Comparison of ENCODE assay signal across 8 mouse cellular contexts in the genomic region with DNA sequence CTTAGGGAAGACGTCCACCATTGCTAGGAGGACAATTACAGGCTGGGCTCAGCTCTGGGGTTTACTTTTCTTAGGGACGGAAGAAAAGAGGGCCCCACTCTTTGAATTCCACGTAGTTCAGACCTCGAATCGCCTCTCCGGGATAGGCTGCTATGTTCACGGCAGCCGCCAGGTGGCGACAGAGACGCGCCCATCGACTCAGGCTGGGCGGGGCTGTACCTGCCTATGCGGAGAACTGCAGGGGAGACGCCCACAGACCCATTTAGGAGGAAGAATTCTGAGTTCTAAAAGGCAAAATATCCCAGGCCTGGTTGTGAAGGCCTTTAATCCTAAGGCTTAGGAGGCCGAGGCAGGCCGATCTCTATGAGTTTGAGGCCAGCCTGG. TPM values are rescaled to one million over a fixed set of nuclear protein-coding genes. Genes with fewer than 3 reads are reported as not detected.
DNase-seq lines count a peak whose midpoint lies in the region; ATAC-seq and TF ChIP-seq lines count a peak whose summit lies in the region.

No protein-coding gene starts in this region.

- TF ChIP-seq CTCF in small intestine, adult 2 months (IDR thresholded peaks at IDR 0.05; ENCODE audit: extremely low read depth, insufficient read length, insufficient replicate concordance, low read depth, low read length), result peak; percentile 96

- H3K36me3 ChIP-seq in embryonic facial prominence, embryonic 10.5 days (replicated peaks), result no peaks in the 10 kb centered on the region
- no peaks in the 10 kb centered on the region for H3K36me3 ChIP-seq in limb, embryonic 10.5 days
- no peaks in the 10 kb centered on the region for H3K36me3 ChIP-seq in midbrain, embryonic 12.5 days
- H3K36me3 ChIP-seq in small intestine, adult 2 months (ENCODE audit: control insufficient read depth, insufficient read depth, low read length), result no peaks in the 10 kb centered on the region

- peak overlapping the region; percentile 43 for H3K4me3 ChIP-seq in embryonic facial prominence, embryonic 10.5 days
- peak overlapping the region; percentile 41 for H3K4me3 ChIP-seq in limb, embryonic 10.5 days
- no peak overlapping the region for H3K4me3 ChIP-seq in midbrain, embryonic 12.5 days
- H3K4me3 ChIP-seq in small intestine, adult 2 months (ENCODE audit: low read depth, low read length), result peak overlapping the region; percentile 41

- no peak for ATAC-seq in cerebellum, adult (ENCODE audit: insufficient number of reproducible peaks, low FRiP score, low TSS enrichment)
- ATAC-seq in midbrain, embryonic 12.5 days (ENCODE audit: low FRiP score, low read depth), result peak; percentile 50; the same call in 1 of the 2 replicates

- H3K9ac ChIP-seq in midbrain, embryonic 12.5 days (replicated peaks), result 0 out of 2 replicates have a peak overlapping the region, but pooled peaks have one; percentile 13

- no peaks in the 10 kb centered on the region for H3K27me3 ChIP-seq in embryonic facial prominence, embryonic 10.5 days (replicated peaks; ENCODE audit: low read depth, poor library complexity, severe bottlenecking)
- H3K27me3 ChIP-seq in limb, embryonic 10.5 days (ENCODE audit: low read depth, poor library complexity, severe bottlenecking), result no peaks in the 10 kb centered on the region
- H3K27me3 ChIP-seq in midbrain, embryonic 12.5 days, result 0 out of 2 replicates have a peak, but pooled peaks cover under 1% of the 10 kb centered on the region
- H3K27me3 ChIP-seq in small intestine, adult 2 months (ENCODE audit: control insufficient read depth, insufficient read depth, low read length), result no peaks in the 10 kb centered on the region

- no peak for TF ChIP-seq POLR2A in small intestine, adult 2 months (IDR thresholded peaks at IDR 0.05; ENCODE audit: low read depth, low read length)

- H3K4me1 ChIP-seq in embryonic facial prominence, embryonic 10.5 days, result peaks cover 25% of the 10 kb centered on the region
- peaks cover 29% of the 10 kb centered on the region for H3K4me1 ChIP-seq in limb, embryonic 10.5 days
- peaks cover 7% of the 10 kb centered on the region for H3K4me1 ChIP-seq in midbrain, embryonic 12.5 days
- peaks cover 12% of the 10 kb centered on the region; the same call in 1 of the 2 replicates for H3K4me1 ChIP-seq in small intestine, adult 2 months (ENCODE audit: control insufficient read depth, insufficient read depth, insufficient read length, low read length)

- H3K4me2 ChIP-seq in midbrain, embryonic 12.5 days (replicated peaks), result peak overlapping the region; percentile 46

- DNase-seq in cerebellum, adult 11 months, result peak; percentile 78
- peak; percentile 92 for DNase-seq in embryonic facial prominence, embryonic 10.5 days (ENCODE audit: low spot score)
- DNase-seq in heart, adult 11 months, result peak; percentile 97
- DNase-seq in kidney, adult 11 months, result peak; percentile 70
- DNase-seq in limb, embryonic 10.5 days (ENCODE audit: low spot score), result peak; percentile 95

- H3K27ac ChIP-seq in embryonic facial prominence, embryonic 10.5 days (replicated peaks), result peak overlapping the region; percentile 58
- H3K27ac ChIP-seq in limb, embryonic 10.5 days, result peak overlapping the region; percentile 74
- H3K27ac ChIP-seq in midbrain, embryonic 12.5 days (replicated peaks), result no peak overlapping the region
- H3K27ac ChIP-seq in small intestine, adult 2 months (ENCODE audit: insufficient read depth, low read depth, low read length), result no peak overlapping the region

- H3K9me3 ChIP-seq in embryonic facial prominence, embryonic 10.5 days, result peaks cover 2% of the 10 kb centered on the region; the same call in 1 of the 2 replicates
- H3K9me3 ChIP-seq in limb, embryonic 10.5 days (replicated peaks), result no peaks in the 10 kb centered on the region
- H3K9me3 ChIP-seq in midbrain, embryonic 12.5 days, result peaks cover 4% of the 10 kb centered on the region; the same call in 1 of the 2 replicates

- WGBS in embryonic facial prominence, embryonic 10.5 days, result 4% methylated on average over 17 of the region's 17 CpGs
- 4% methylated on average over 17 of the region's 17 CpGs for WGBS in limb, embryonic 10.5 days
- 3% methylated on average over 17 of the region's 17 CpGs for WGBS in midbrain, embryonic 12.5 days
- WGBS in small intestine, adult 2 months, result 6% methylated on average over 17 of the region's 17 CpGs

RNA-seq across cellular contexts. Expression of gene Fscn1, which starts 23.8 kb away (rescaled TPM):
- 759 and 790 TPM in 2 replicates for polyA plus RNA-seq in embryonic facial prominence, embryonic 10.5 days (2016; fragmentation: Nextera tagmentation; extraction: Ambion mirVana)
- 806 and 864 TPM in 2 replicates for polyA plus RNA-seq in limb, embryonic 10.5 days (2016; fragmentation: Nextera tagmentation; extraction: Ambion mirVana)
- 707 and 742 TPM in 2 replicates for polyA plus RNA-seq in midbrain, embryonic 12.5 days (2016; fragmentation: Nextera tagmentation; extraction: Ambion mirVana)
- 12.3 and 15.0 TPM in 2 replicates for polyA plus RNA-seq in small intestine, adult 2 months (2012; rRNA removed)

RNA-seq across cellular contexts. Expression of gene Actb, which starts 29.8 kb away (rescaled TPM):
- 15,960 and 16,856 TPM in 2 replicates for polyA plus RNA-seq in embryonic facial prominence, embryonic 10.5 days (2016; fragmentation: Nextera tagmentation; extraction: Ambion mirVana)
- 13,950 and 14,682 TPM in 2 replicates for polyA plus RNA-seq in limb, embryonic 10.5 days (2016; fragmentation: Nextera tagmentation; extraction: Ambion mirVana)
- polyA plus RNA-seq in midbrain, embryonic 12.5 days (2016; fragmentation: Nextera tagmentation; extraction: Ambion mirVana), result 12,547 and 14,098 TPM in 2 replicates
- 4,701 and 11,894 TPM in 2 replicates for polyA plus RNA-seq in small intestine, adult 2 months (2012; rRNA removed)

RNA-seq across cellular contexts. Expression of gene Fbxl18, which starts 41.1 kb away (rescaled TPM):
- polyA plus RNA-seq in embryonic facial prominence, embryonic 10.5 days (2016; fragmentation: Nextera tagmentation; extraction: Ambion mirVana), result 25.6 and 25.9 TPM in 2 replicates
- 20.9 and 22.8 TPM in 2 replicates for polyA plus RNA-seq in limb, embryonic 10.5 days (2016; fragmentation: Nextera tagmentation; extraction: Ambion mirVana)
- polyA plus RNA-seq in midbrain, embryonic 12.5 days (2016; fragmentation: Nextera tagmentation; extraction: Ambion mirVana), result 27.7 and 28.9 TPM in 2 replicates
- polyA plus RNA-seq in small intestine, adult 2 months (2012; rRNA removed), result 17.0 and 28.4 TPM in 2 replicates

Comparison
In these comparisons a context has a peak if more than half of its experiments do, and no peak if none do; other contexts are left out.
1. H3K27ac ChIP-seq: peak in embryonic facial prominence, embryonic 10.5 days (single experiment) and limb, embryonic 10.5 days (single experiment); none in midbrain, embryonic 12.5 days (single experiment) and small intestine, adult 2 months (single experiment).
2. RNA of gene Fscn1, which starts 23.8 kb away (polyA plus RNA-seq): 806 to 864 TPM in limb, embryonic 10.5 days, 759 to 790 TPM in embryonic facial prominence, embryonic 10.5 days and 707 to 742 TPM in midbrain, embryonic 12.5 days; 12.3 to 15.0 TPM in small intestine, adult 2 months; every median in the first group is over 10 times any median in the second.
3. Peak in every context shown above with its lines, with median percentiles within 50 percentile points of each other: DNase-seq.